ENCODE assay signal across 23 mouse cellular contexts in genomic region chr16:60086976-60087375, GRCm38 (mm10).
A peak's percentile ranks its signal among the peaks of the same experiment; 100 is the strongest.
DNase-seq lines count a peak whose midpoint lies in the region; ATAC-seq and TF ChIP-seq lines count a peak whose summit lies in the region.
"Had no signal": no experiment of that assay in that cellular context is flagged by ENCODE, and none has a peak within 500 bp of the region (broad histone marks: within the 10 kb centered on the region; RNA-seq: fewer than 3 reads in every experiment).

No protein-coding gene starts in this region.

- intact Hi-C loops in left cerebral cortex, postnatal 4 days (cut with DNase I): no loop called here
- intact Hi-C loops in left cerebral cortex, postnatal 36 days (cut with DNase I): no loop called here

- no peak overlapping the region for H3K4me3 ChIP-seq in hindbrain, embryonic 16.5 days (ENCODE audit: low read length)
- H3K4me3 ChIP-seq in hindbrain, embryonic 11.5 days (ENCODE audit: low read depth, low read length): no peak overlapping the region
- H3K4me3 ChIP-seq: embryonic facial prominence, embryonic 12.5 days; embryonic facial prominence, embryonic 15.5 days; heart, adult 2 months; heart, embryonic 10.5 days; heart, embryonic 13.5 days; hindbrain, embryonic 12.5 days had no signal

- no peaks in the 10 kb centered on the region for H3K4me1 ChIP-seq in hindbrain, embryonic 16.5 days (ENCODE audit: control insufficient read depth, insufficient read depth, low read depth, low read length)
- H3K4me1 ChIP-seq in hindbrain, embryonic 11.5 days (replicated peaks; ENCODE audit: control insufficient read depth, insufficient read depth, low read length): no peaks in the 10 kb centered on the region
- H3K4me1 ChIP-seq: embryonic facial prominence, embryonic 12.5 days; embryonic facial prominence, embryonic 15.5 days; heart, embryonic 10.5 days; heart, embryonic 13.5 days; hindbrain, embryonic 12.5 days had no signal

- no peak overlapping the region for H3K27ac ChIP-seq in hindbrain, embryonic 16.5 days (ENCODE audit: low read depth, low read length)
- no peak overlapping the region for H3K27ac ChIP-seq in hindbrain, embryonic 11.5 days (ENCODE audit: low read depth, low read length)
- H3K27ac ChIP-seq: embryonic facial prominence, embryonic 12.5 days; embryonic facial prominence, embryonic 15.5 days; heart, adult 2 months; heart, embryonic 10.5 days; heart, embryonic 13.5 days; hindbrain, embryonic 12.5 days had no signal

- no peaks in the 10 kb centered on the region for H3K36me3 ChIP-seq in hindbrain, embryonic 16.5 days (ENCODE audit: control insufficient read depth, insufficient read depth, low read length)
- H3K36me3 ChIP-seq in hindbrain, embryonic 11.5 days (ENCODE audit: control insufficient read depth, insufficient read depth, low read length): no peaks in the 10 kb centered on the region
- H3K36me3 ChIP-seq: embryonic facial prominence, embryonic 12.5 days; embryonic facial prominence, embryonic 15.5 days; heart, embryonic 10.5 days; heart, embryonic 13.5 days; hindbrain, embryonic 12.5 days had no signal

- WGBS in hindbrain, embryonic 16.5 days: 79% methylated on average over 3 of the region's 3 CpGs
- WGBS in hindbrain, embryonic 11.5 days: 91% methylated on average over 3 of the region's 3 CpGs

- peak; percentile 69 to 82 for DNase-seq in cerebellum, postnatal 10 days
- DNase-seq in cerebellum, postnatal 36 days: no peak
- no peak for DNase-seq in hindbrain, embryonic 11.5 days (ENCODE audit: low spot score)
- DNase-seq in left cerebral cortex, postnatal 4 days: peak; percentile 68
- DNase-seq in left cerebral cortex, postnatal 36 days (ENCODE audit: low spot score in 2 of 2): no peak
- DNase-seq in brain, embryonic 14.5 days (ENCODE audit: low read depth): peak; percentile 26
- DNase-seq: adrenal gland, adult 8-10 months; adrenal gland, postnatal 25 days; cerebellum, adult 2 months; cerebellum, adult 9-11 months; gastrocnemius, postnatal 10 days; gastrocnemius, postnatal 36 days; heart, postnatal 14 days; heart, postnatal 4 days had no signal

- no peak for TF ChIP-seq CTCF in brain, embryonic 14.5 days (IDR thresholded peaks at IDR 0.05; ENCODE audit: borderline replicate concordance, extremely low read depth, insufficient read depth, insufficient read length)

- no peaks in the 10 kb centered on the region for H3K9me3 ChIP-seq in hindbrain, embryonic 16.5 days (ENCODE audit: control insufficient read depth, low read length)
- H3K9me3 ChIP-seq in hindbrain, embryonic 11.5 days (ENCODE audit: control insufficient read depth, low read length): no peaks in the 10 kb centered on the region
- H3K9me3 ChIP-seq: embryonic facial prominence, embryonic 12.5 days; embryonic facial prominence, embryonic 15.5 days; heart, embryonic 10.5 days; heart, embryonic 13.5 days; hindbrain, embryonic 12.5 days had no signal

- no peak for TF ChIP-seq POLR2A in brain, embryonic 14.5 days (IDR thresholded peaks at IDR 0.05; ENCODE audit: borderline replicate concordance, extremely low read depth, insufficient read depth, insufficient read length, poor library complexity, severe bottlenecking)

- no peaks in the 10 kb centered on the region for H3K27me3 ChIP-seq in hindbrain, embryonic 16.5 days (replicated peaks; ENCODE audit: control insufficient read depth, insufficient read depth, low read length)
- no peaks in the 10 kb centered on the region for H3K27me3 ChIP-seq in hindbrain, embryonic 11.5 days (ENCODE audit: control insufficient read depth, insufficient read depth, low read length)
- H3K27me3 ChIP-seq: embryonic facial prominence, embryonic 12.5 days; embryonic facial prominence, embryonic 15.5 days; heart, embryonic 13.5 days; hindbrain, embryonic 12.5 days had no signal

- ATAC-seq in hindbrain, embryonic 16.5 days: peak; percentile 58
- ATAC-seq in hindbrain, embryonic 11.5 days (ENCODE audit: low FRiP score): no peak
- ATAC-seq: activated CD4-positive, CD25-positive, alpha-beta regulatory T cell, adult 4 months; forebrain, embryonic 14.5 days had no signal

- no peak overlapping the region for H3K9ac ChIP-seq in hindbrain, embryonic 16.5 days (ENCODE audit: low read depth, low read length)
- H3K9ac ChIP-seq in hindbrain, embryonic 11.5 days (ENCODE audit: low read depth, low read length): no peak overlapping the region
- H3K9ac ChIP-seq: embryonic facial prominence, embryonic 12.5 days; embryonic facial prominence, embryonic 15.5 days; heart, embryonic 13.5 days; hindbrain, embryonic 12.5 days had no signal

- no peak overlapping the region for H3K4me2 ChIP-seq in hindbrain, embryonic 16.5 days (ENCODE audit: low read length)
- H3K4me2 ChIP-seq in hindbrain, embryonic 11.5 days (replicated peaks; ENCODE audit: low read depth, low read length): no peak overlapping the region
- H3K4me2 ChIP-seq: embryonic facial prominence, embryonic 12.5 days; embryonic facial prominence, embryonic 15.5 days; heart, embryonic 13.5 days; hindbrain, embryonic 12.5 days had no signal

Comparison
In these comparisons a context has a peak if more than half of its experiments do, and no peak if none do; other contexts are left out.
1. DNase-seq: peak in cerebellum, postnatal 10 days (2 of 2), left cerebral cortex, postnatal 4 days (single experiment) and brain, embryonic 14.5 days (single experiment); none in cerebellum, postnatal 36 days (0 of 2), hindbrain, embryonic 11.5 days (single experiment) and left cerebral cortex, postnatal 36 days (0 of 2).